Mouse (Mus musculus) ES-Bruce4 (cell line): Measurements from ENCODE around the gene Ccdc155.

Experiments
- CTCF ChIP-seq: IDR thresholded peaks from one replicate; pipeline ENCODE4 v1.8.1; 2011; ENCODE audit warnings: low read depth, low read length
- POLR2A ChIP-seq: IDR thresholded peaks from one replicate; pipeline ENCODE4 v1.8.1; 2011; ENCODE audit warnings: low read length; ENCODE audit not compliant: insufficient read depth

GRCm38 (mm10) chr7:45165701-45166100 is 39.0 kb downstream of the Ccdc155 start:
- TF ChIP-seq CTCF (no peak), POLR2A (no peak)
